Mouse (Mus musculus): ENCODE results near the gene Myo6. TPM values are rescaled to one million over a fixed set of nuclear protein-coding genes. Genes with fewer than 3 reads are reported as not detected.

Myo6 gene
- 0.11 and 0.17 TPM in 2 replicates for polyA plus RNA-seq (2012)

GRCm38 (mm10) chr9:80164611-80165474 is at the start of gene Myo6:
Gene Myo6 (plus strand): TSS chr9:80165031.
- no peaks in the 10 kb centered on the region for H3K36me3 ChIP-seq (ENCODE audit: control insufficient read depth)
- no peaks in the 10 kb centered on the region for H3K9me3 ChIP-seq (ENCODE audit: control insufficient read depth, low read length)
- H3K27me3 ChIP-seq (ENCODE audit: control insufficient read depth), result peaks cover 24% of the 10 kb centered on the region
- no peak for TF ChIP-seq GATA1 (IDR thresholded peaks at IDR 0.05; ENCODE audit: low read length)
- TF ChIP-seq TAL1 (IDR thresholded peaks at IDR 0.05; ENCODE audit: low read length), result no peak
- H3K4me1 ChIP-seq (ENCODE audit: control insufficient read depth), result peaks cover 16% of the 10 kb centered on the region
- peak within 1 kb of the TSS; percentile 83 for H3K4me3 ChIP-seq (replicated peaks)

GRCm38 (mm10) chr9:80145992-80146587 is 18.7 kb upstream of the Myo6 start:
- Histone ChIP-seq H3K36me3 (ENCODE audit: control insufficient read depth) (peaks cover 42% of the 10 kb centered on the region), H3K4me3 (replicated peaks) (no peak overlapping the region), H3K27me3 (ENCODE audit: control insufficient read depth) (no peaks in the 10 kb centered on the region), H3K4me1 (ENCODE audit: control insufficient read depth) (no peaks in the 10 kb centered on the region), H3K9me3 (ENCODE audit: control insufficient read depth, low read length) (no peaks in the 10 kb centered on the region)
- TF ChIP-seq GATA1 (IDR thresholded peaks at IDR 0.05; ENCODE audit: low read length) (no peak), TAL1 (IDR thresholded peaks at IDR 0.05; ENCODE audit: low read length) (no peak)

- Histone ChIP-seq H3K9me3 (ENCODE audit: control insufficient read depth, low read length) (no peaks in the 10 kb centered on the region), H3K36me3 (ENCODE audit: control insufficient read depth) (peaks cover 16% of the 10 kb centered on the region), H3K4me3 (replicated peaks) (no peak overlapping the region), H3K4me1 (ENCODE audit: control insufficient read depth) (no peaks in the 10 kb centered on the region), H3K27me3 (ENCODE audit: control insufficient read depth) (no peaks in the 10 kb centered on the region)
- TF ChIP-seq GATA1 (IDR thresholded peaks at IDR 0.05; ENCODE audit: low read length) (no peak), TAL1 (IDR thresholded peaks at IDR 0.05; ENCODE audit: low read length) (no peak)
Observed at GRCm38 (mm10) chr9:80149594-80149993, 15.2 kb upstream of the Myo6 start.

GRCm38 (mm10) chr9:80155277-80155676 is 9.6 kb upstream of the Myo6 start:
- Histone ChIP-seq H3K4me1 (ENCODE audit: control insufficient read depth) (no peaks in the 10 kb centered on the region), H3K36me3 (ENCODE audit: control insufficient read depth) (peaks cover 2% of the 10 kb centered on the region), H3K4me3 (replicated peaks) (no peak overlapping the region), H3K9me3 (ENCODE audit: control insufficient read depth, low read length) (no peaks in the 10 kb centered on the region), H3K27me3 (ENCODE audit: control insufficient read depth) (peaks cover 3% of the 10 kb centered on the region; the same call in 1 of the 2 replicates)
- TF ChIP-seq TAL1 (IDR thresholded peaks at IDR 0.05; ENCODE audit: low read length) (no peak), GATA1 (IDR thresholded peaks at IDR 0.05; ENCODE audit: low read length) (no peak)

GRCm38 (mm10) chr9:80156780-80157179 is 8.1 kb upstream of the Myo6 start:
- no peak for TF ChIP-seq TAL1 (IDR thresholded peaks at IDR 0.05; ENCODE audit: low read length)
- TF ChIP-seq GATA1 (IDR thresholded peaks at IDR 0.05; ENCODE audit: low read length), result no peak
- Histone ChIP-seq H3K27me3 (ENCODE audit: control insufficient read depth) (peaks cover 6% of the 10 kb centered on the region), H3K36me3 (ENCODE audit: control insufficient read depth) (peaks cover 2% of the 10 kb centered on the region), H3K4me3 (replicated peaks) (no peak overlapping the region), H3K9me3 (ENCODE audit: control insufficient read depth, low read length) (no peaks in the 10 kb centered on the region), H3K4me1 (ENCODE audit: control insufficient read depth) (no peaks in the 10 kb centered on the region)

GRCm38 (mm10) chr9:80157840-80158465 is 6.9 kb upstream of the Myo6 start:
- no peak for TF ChIP-seq TAL1 (IDR thresholded peaks at IDR 0.05; ENCODE audit: low read length)
- TF ChIP-seq GATA1 (IDR thresholded peaks at IDR 0.05; ENCODE audit: low read length), result no peak
- no peaks in the 10 kb centered on the region for H3K36me3 ChIP-seq (ENCODE audit: control insufficient read depth)
- peaks cover 13% of the 10 kb centered on the region for H3K27me3 ChIP-seq (ENCODE audit: control insufficient read depth)
- no peak overlapping the region for H3K4me3 ChIP-seq (replicated peaks)
- no peaks in the 10 kb centered on the region for H3K4me1 ChIP-seq (ENCODE audit: control insufficient read depth)
- H3K9me3 ChIP-seq (ENCODE audit: control insufficient read depth, low read length), result no peaks in the 10 kb centered on the region

- no peak for TF ChIP-seq GATA1 (IDR thresholded peaks at IDR 0.05; ENCODE audit: low read length)
- no peak for TF ChIP-seq TAL1 (IDR thresholded peaks at IDR 0.05; ENCODE audit: low read length)
Observed at GRCm38 (mm10) chr9:80158937-80159336, 5.9 kb upstream of the Myo6 start.

GRCm38 (mm10) chr9:80161451-80161850 is 3.4 kb upstream of the Myo6 start:
- peaks cover 16% of the 10 kb centered on the region for H3K4me1 ChIP-seq (ENCODE audit: control insufficient read depth)
- H3K27me3 ChIP-seq (ENCODE audit: control insufficient read depth), result peaks cover 27% of the 10 kb centered on the region
- no peaks in the 10 kb centered on the region for H3K36me3 ChIP-seq (ENCODE audit: control insufficient read depth)
- no peak overlapping the region for H3K4me3 ChIP-seq (replicated peaks)
- H3K9me3 ChIP-seq (ENCODE audit: control insufficient read depth, low read length), result no peaks in the 10 kb centered on the region
- no peak for TF ChIP-seq TAL1 (IDR thresholded peaks at IDR 0.05; ENCODE audit: low read length)
- no peak for TF ChIP-seq GATA1 (IDR thresholded peaks at IDR 0.05; ENCODE audit: low read length)

More at GRCm38 (mm10) chr9:80158937-80159336, 5.9 kb upstream of the Myo6 start:
- Histone ChIP-seq H3K4me1 (ENCODE audit: control insufficient read depth) (peaks cover under 1% of the 10 kb centered on the region; the same call in 1 of the 2 replicates), H3K4me3 (replicated peaks) (no peak overlapping the region), H3K27me3 (ENCODE audit: control insufficient read depth) (peaks cover 23% of the 10 kb centered on the region), H3K36me3 (ENCODE audit: control insufficient read depth) (no peaks in the 10 kb centered on the region), H3K9me3 (ENCODE audit: control insufficient read depth, low read length) (no peaks in the 10 kb centered on the region)

All from erythroblast, embryonic 14.5 days (primary cell).